Mouse (Mus musculus): ENCODE data around the gene Epha8.

The Epha8 gene

DNA sequence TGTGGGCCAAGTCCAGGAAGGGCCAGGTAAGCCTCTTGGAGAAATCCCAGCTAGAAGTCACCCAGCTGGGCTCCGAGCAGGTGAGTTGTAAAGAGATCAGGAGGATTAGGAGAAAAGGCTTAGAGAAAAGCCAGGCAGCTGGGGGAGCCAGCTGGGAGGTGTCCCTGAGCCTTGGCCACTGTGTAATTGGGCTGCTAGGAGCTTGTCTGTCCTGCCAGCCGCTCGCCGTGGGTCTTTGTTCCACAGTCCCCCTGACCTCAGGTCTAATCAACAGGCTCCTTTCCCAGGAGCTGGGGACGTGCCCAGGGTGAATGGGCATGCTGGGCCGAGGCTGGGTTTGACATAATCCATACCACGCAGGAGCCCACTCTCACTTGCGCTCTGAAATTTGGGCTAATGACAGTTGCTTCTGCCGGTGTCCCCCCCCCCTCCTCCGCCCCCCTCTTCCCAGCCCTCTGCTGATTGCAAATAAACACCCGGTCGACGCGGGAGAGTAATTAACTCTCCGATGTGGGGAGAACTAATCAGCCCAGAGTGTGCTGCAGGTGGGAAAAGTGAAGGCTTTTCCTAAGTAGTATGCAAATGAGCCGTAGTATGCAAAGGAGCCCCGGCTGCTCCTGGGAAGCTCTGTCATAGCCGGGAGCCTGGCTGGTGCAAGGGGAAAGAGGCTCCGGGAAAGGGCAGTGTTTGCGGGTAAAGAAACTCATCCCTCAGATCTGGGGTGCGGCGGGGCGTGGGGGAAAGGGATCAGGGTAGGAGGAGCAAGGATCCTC, 51.7 kb downstream of the Epha8 start:
- DNase-seq (ENCODE audit: low spot score) = no peak

DNA sequence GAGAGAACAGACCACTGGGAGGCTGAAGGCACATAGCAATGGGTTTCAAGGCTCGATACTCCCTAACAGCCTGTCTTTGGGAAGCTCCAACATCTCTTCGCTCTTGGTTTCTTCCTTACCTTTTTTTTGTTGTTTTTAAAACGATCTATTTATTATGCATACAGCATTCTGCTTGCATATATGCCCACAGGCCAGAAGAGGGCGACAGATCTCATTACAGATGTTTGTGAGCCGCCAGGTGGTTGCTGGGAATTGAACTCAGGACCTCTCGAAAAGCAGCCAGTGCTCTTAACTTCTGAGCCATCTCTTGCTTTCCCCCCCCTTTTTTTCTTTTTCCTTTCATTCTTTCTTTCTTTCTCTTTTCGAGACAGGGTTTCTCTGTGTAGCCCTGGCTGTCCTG, 57.5 kb downstream of the Epha8 start:
- no peak for DNase-seq (ENCODE audit: low spot score)

DNA sequence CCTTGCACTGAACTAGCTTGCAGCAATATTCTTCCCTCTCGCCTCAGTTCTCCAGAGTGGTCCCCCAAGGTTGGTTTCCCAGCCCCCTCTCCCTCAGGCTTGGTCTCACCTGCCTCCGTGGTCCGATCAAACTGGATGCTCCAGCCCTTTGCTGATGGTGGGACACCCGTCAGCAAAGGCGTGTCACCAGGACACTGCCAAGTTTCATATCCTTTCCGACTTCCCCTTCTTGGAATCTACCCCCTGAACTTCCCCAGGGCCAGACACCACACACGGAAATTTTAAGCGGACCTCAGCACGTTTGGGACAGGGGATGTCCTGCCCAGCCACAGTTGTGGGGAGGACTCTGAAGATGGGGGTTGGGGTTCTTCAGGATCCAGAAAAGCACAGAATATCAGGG, 58.0 kb downstream of the Epha8 start, which contains the start of gene C1qa:
TSS of gene C1qa (minus strand) at position 167 of the 400 bp plus-strand sequence.
- DNase-seq (ENCODE audit: low spot score) = no peak

DNA sequence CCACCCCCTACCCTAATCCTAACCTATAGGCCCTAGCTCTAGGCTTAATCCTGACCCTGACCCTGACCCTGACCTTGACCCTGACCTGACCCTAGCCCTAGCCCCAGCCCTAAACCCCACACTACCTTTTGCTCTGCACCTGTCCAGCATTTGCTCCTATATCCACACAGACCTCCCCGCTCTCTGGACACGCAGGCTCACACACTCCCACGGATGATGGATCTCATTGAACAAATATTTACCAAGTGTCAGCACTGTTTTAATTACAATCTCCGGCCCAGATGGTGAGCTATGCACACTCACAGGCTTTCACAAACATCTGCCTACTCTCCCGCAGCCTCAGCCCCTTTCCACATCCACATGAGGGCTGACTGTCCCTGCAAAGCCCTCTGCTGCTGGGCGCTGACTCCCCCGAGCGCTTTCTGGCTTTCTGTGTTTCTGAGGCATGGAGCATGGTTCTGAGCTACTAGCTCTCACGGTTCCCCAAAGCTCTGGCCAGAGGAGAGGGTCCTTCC, 58.5 kb downstream of the Epha8 start:
- DNase-seq (ENCODE audit: low spot score) = no peak

DNA sequence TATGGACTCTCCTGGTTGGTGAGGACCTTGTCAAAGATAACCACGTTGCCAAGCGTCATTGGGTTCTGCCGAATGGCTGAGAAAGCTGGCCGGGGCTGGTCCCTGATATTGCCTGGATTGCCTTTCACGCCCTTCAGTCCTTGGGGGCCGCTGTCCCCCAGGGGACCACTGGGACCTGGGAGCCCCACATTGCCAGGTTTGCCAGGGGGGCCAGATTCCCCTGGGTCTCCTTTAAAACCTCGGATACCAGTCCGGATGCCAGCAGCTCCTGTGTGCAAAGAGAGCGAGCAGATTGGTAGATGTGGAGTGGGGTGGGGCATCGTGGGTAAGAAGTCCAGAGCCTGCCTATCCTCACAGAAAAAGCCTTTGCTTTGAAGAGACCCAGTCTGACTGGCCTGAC, 60.2 kb downstream of the Epha8 start:
- no peak for DNase-seq (ENCODE audit: low spot score)

DNA sequence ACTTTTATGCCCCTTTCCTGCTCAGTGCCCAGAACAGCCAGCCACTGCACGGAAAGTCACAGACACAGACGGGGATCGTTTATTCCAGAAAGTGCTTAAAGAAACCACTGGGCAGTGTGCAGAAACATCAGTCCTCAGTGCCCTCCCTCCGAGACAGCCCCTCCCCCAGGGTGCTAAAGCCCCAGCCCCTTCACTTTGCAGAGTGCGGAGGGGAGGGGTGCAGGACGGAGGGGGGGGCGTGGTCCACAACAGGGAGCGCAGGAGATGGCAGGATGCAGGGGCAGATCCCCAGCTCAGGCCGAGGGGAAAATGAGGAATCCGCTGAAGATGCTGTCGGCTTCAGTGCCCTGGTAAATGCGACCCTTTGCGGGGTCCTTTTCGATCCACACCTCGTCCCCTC, 60.8 kb downstream of the Epha8 start:
- DNase-seq (ENCODE audit: low spot score) = no peak

DNA sequence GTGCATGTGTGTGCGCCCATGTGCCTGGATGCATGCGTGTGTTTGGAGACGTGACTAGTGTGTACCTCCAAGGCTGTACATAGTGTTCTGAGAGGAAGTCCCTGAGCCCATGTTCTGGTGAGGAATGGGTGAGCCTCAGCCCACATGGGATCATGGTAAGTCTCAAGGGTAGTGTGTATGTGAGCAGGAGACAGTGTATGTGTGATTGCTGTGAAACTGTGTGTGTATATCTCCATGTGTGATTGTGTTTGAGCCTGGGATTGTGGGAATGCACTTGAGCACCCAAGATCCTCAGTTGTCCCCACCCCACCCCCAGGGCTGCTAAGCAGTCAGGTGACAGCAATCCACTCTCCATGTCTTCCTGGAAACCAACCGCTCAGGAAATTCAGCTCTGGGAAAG, 61.8 kb downstream of the Epha8 start:
- no peak for DNase-seq (ENCODE audit: low spot score)

DNA sequence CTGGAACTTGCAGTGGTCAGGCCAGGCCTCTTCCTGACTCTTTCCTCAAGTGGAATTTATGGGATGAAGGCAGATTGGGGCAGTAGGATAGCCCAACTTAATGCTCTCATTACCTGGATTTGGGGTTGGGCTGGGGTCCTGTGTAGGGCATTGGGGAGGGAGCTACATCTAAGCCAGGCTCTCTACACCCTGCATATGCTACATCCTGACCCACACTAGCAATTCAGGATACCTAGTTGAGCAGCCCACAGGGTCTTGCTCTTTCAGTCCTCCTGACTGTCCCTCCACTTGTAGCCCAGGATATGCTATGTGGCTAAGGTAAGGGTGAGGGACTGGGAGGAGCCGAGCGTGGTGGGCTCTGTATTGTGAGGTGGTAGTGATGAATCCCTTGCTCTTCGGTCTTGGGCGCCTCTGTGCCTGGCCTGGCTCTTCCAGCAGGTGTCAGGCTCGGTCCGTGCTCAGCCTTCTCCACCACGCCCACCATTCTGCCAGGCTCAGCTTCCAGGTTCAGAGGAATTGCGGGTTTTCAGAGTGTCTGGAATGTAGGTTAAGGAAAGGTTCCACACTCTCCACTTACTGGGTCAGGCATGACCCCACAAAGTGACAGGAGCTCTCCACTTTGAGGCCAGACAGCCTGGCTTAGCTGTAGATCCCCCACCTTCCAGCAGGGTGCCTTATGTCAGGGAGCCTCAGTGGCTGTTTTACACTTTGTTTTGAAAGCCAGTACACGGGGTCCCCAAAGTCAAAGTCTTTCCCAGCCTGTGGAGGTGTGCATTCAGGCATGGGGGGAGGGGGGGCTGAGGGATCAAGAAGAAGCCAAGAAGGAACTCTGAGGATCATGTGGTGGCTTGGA, 62.7 kb downstream of the Epha8 start:
- DNase-seq (ENCODE audit: low spot score) = no peak

DNA sequence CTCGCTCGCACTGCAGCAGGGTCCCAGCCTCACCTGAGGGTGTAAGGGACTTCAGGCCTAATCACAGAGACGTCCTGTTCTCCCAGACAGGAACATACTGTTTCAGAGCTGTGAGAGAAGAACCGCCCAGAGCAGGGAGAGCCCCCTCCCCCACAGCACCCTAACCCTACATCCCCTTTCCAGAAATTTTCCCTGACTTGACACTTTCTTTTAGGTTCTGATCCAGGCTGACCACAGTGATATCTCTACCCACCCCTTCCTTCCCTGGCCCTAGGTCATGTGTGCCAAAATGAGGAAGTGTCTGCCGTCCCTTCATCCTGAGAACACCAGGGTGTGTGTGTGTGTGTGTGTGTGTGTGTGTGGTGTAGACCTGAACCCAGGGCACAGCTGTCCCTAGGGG, 63.8 kb downstream of the Epha8 start, which contains the start of gene C1qc:
TSS of gene C1qc (minus strand) at position 255 of the 400 bp plus-strand sequence.
- no peak for DNase-seq (ENCODE audit: low spot score)

DNA sequence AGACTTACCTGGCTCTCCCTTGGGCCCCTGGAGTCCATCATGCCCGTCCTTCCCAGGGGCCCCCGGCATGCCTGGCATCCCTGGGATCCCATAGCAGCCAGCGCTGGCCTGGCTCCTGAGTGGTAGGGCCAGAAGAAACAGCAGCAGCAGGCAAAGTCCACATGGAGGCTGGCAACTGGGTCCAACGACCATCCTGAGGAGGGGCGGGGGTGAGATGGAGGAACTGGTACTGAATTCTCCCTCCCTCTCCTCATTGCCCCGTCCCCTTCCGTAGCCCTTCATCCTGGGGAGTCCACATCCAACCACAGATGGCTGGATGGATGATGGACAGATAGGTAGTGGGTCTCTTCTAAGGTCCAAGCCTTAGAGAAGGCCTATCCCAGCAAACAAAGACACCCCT, 64.2 kb downstream of the Epha8 start:
- DNase-seq (ENCODE audit: low spot score) = no peak

DNA sequence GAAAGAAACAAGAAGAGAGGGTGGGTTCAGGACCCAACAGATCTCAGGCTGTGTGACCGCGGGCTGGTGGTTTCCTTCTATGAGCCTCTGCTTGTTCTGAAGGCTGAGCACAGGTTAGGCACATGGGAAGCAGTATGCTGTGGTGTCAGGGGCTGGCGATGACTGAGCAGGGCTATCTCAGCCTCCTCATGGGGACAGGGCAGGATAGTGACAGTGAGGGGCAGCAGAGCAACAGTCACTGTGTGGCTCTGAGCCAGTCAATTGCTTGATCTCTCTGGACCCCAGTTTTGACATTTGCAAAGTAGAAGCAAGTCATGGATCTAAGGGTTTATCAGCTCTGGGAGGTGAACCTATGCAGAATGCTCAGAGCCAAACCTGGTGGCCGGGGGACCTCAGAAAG, 65.5 kb downstream of the Epha8 start:
- DNase-seq (ENCODE audit: low spot score) = no peak

DNA sequence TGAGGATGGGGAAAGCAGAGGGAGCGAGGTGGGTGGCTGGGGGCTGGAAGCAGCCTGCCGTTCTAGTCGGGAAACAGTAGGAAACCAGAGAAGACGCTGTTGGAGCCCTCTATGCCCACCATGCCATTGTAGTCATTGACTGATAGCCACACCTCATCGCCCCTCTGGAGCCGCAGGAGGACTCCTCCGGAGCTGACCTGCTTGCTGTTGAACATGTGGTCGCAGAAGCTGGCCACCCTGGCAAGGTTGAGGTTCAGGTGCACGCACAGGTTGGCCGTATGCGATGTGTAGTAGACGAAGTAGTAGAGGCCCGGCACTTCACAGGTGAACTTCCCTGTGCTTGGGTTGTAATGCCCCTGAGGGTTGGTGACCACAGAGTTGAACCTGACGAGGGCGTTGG, 66.6 kb downstream of the Epha8 start:
- DNase-seq (ENCODE audit: low spot score) = no peak

DNA sequence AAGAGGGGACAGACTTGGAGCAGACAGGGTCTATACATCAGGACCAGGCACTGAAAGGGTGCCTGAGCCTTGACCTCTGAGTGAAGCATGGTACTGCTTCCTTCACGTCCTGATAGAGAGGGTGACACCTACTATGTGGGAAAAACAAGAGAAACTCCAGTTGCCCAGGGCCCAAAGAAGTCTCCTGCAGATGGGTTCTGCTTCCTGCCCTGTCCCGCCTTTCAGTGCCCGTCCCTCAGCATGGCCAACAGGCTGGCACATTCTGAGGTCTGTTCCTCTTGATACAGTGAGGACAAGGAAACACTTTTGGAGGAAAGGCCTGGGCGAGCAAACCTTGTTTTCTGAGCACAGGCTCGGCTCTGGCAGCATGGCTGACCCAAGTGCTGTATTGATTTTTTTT, 68.9 kb downstream of the Epha8 start:
- DNase-seq (ENCODE audit: low spot score) = no peak

DNA sequence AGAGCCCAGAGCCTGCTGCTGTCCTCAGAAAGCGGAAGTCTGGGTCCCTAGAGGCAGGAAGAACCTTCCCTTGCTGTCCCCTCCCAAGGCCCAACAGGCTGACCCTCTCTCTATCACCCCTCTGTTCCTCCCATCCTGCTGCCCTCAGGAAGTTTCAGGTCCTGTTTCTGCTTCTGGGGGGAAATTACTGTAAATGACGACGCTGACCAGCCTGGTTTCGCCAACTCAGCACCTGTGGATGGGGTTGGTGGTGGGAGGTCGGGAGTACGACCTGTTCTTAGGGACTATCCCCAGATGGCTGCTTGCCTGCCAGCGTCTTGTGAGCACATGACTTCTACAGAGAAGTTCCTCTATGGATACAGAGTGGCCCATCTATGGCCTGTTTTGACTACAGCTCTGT, 70.5 kb downstream of the Epha8 start, which contains the start of gene C1qb:
TSS of gene C1qb (minus strand) at position 87 of the 400 bp plus-strand sequence.
- DNase-seq (ENCODE audit: low spot score) = no peak
